Mouse (Mus musculus): ENCODE data around the gene Cav2. TPM values are rescaled to one million over a fixed set of nuclear protein-coding genes. Genes with fewer than 3 reads are reported as not detected.
A peak's percentile ranks its signal among the peaks of the same experiment; 100 is the strongest.

Gene Cav2
- polyA plus RNA-seq, 1 experiment from 2014 or later = 7.4 TPM

- WGBS = 39% methylated on average over 5 of the region's 5 CpGs
- no peaks in the 10 kb centered on the region for H3K36me3 ChIP-seq
- peaks cover 11% of the 10 kb centered on the region; the same call in 1 of the 2 replicates for H3K4me1 ChIP-seq
- no peaks in the 10 kb centered on the region for H3K9me3 ChIP-seq
- peak overlapping the region; percentile 88; the same call in 1 of the 2 replicates for H3K27ac ChIP-seq
- H3K27me3 ChIP-seq (ENCODE audit: insufficient read depth, poor library complexity, severe bottlenecking) = peaks cover 24% of the 10 kb centered on the region; the same call in 1 of the 2 replicates
- no peak for DNase-seq (ENCODE audit: low spot score)
- H3K4me3 ChIP-seq = peak overlapping the region; percentile 68
Observed at GRCm38 (mm10) chr6:17282159-17282558, 1.2 kb downstream of the Cav2 start.

- 77% methylated on average over 3 of the region's 3 CpGs for WGBS
- no peak overlapping the region for H3K27ac ChIP-seq
- peaks cover 11% of the 10 kb centered on the region; the same call in 1 of the 2 replicates for H3K4me1 ChIP-seq
- no peak overlapping the region for H3K4me3 ChIP-seq
- H3K9me3 ChIP-seq = no peaks in the 10 kb centered on the region
- no peak for DNase-seq (ENCODE audit: low spot score)
- peaks cover 24% of the 10 kb centered on the region; the same call in 1 of the 2 replicates for H3K27me3 ChIP-seq (ENCODE audit: insufficient read depth, poor library complexity, severe bottlenecking)
- H3K36me3 ChIP-seq = no peaks in the 10 kb centered on the region
Observed at GRCm38 (mm10) chr6:17283834-17284233, 2.8 kb downstream of the Cav2 start.

GRCm38 (mm10) chr6:17286381-17286780 lies 5.4 kb downstream of the Cav2 start:
- 66% methylated on average over 4 of the region's 4 CpGs for WGBS
- DNase-seq (ENCODE audit: low spot score) = no peak
- Histone ChIP-seq H3K27ac (no peak overlapping the region), H3K36me3 (no peaks in the 10 kb centered on the region), H3K4me3 (no peak overlapping the region), H3K27me3 (ENCODE audit: insufficient read depth, poor library complexity, severe bottlenecking) (peaks cover 9% of the 10 kb centered on the region; the same call in 1 of the 2 replicates), H3K9me3 (no peaks in the 10 kb centered on the region), H3K4me1 (peaks cover 6% of the 10 kb centered on the region; the same call in 1 of the 2 replicates)

- 88% methylated on average over 5 of the region's 5 CpGs for WGBS
- H3K4me1 ChIP-seq = no peaks in the 10 kb centered on the region
Observed at GRCm38 (mm10) chr6:17295116-17295515, 14.1 kb downstream of the Cav2 start.

GRCm38 (mm10) chr6:17305954-17306601 lies 25.1 kb downstream of the Cav2 start, which contains the start of gene Cav1:
Gene Cav1 (plus strand): TSS chr6:17306335.
- WGBS = under 1% methylated on average over 26 of the region's 26 CpGs
- Histone ChIP-seq H3K27ac (peak within 1 kb of the TSS; percentile 81), H3K4me3 (peak within 1 kb of the TSS; percentile 63), H3K27me3 (ENCODE audit: insufficient read depth, poor library complexity, severe bottlenecking) (peaks cover 31% of the 10 kb centered on the region; the same call in 1 of the 2 replicates), H3K4me1 (peaks cover 18% of the 10 kb centered on the region), H3K9me3 (no peaks in the 10 kb centered on the region), H3K36me3 (no peaks in the 10 kb centered on the region)
- DNase-seq (ENCODE audit: low spot score) = no peak

More at GRCm38 (mm10) chr6:17295116-17295515, 14.1 kb downstream of the Cav2 start:
- Histone ChIP-seq H3K4me3 (no peak overlapping the region), H3K27ac (no peak overlapping the region), H3K27me3 (ENCODE audit: insufficient read depth, poor library complexity, severe bottlenecking) (no peaks in the 10 kb centered on the region), H3K9me3 (no peaks in the 10 kb centered on the region), H3K36me3 (no peaks in the 10 kb centered on the region)
- no peak for DNase-seq (ENCODE audit: low spot score)

- H3K27me3 ChIP-seq (ENCODE audit: insufficient read depth, poor library complexity, severe bottlenecking) = peaks cover 31% of the 10 kb centered on the region; the same call in 1 of the 2 replicates
- DNase-seq (ENCODE audit: low spot score) = no peak
- no peaks in the 10 kb centered on the region for H3K9me3 ChIP-seq
- peak overlapping the region; percentile 63 for H3K4me3 ChIP-seq
- H3K4me1 ChIP-seq = peaks cover 18% of the 10 kb centered on the region
- under 1% methylated on average over 18 of the region's 19 CpGs for WGBS
- H3K27ac ChIP-seq = peak overlapping the region; percentile 81
- H3K36me3 ChIP-seq = no peaks in the 10 kb centered on the region
Observed at GRCm38 (mm10) chr6:17306602-17307325, 25.8 kb downstream of the Cav2 start.

GRCm38 (mm10) chr6:17307461-17308115 lies 26.6 kb downstream of the Cav2 start:
- peaks cover 18% of the 10 kb centered on the region for H3K4me1 ChIP-seq
- 3% methylated on average over 31 of the region's 31 CpGs for WGBS
- no peaks in the 10 kb centered on the region for H3K36me3 ChIP-seq
- peaks cover 31% of the 10 kb centered on the region; the same call in 1 of the 2 replicates for H3K27me3 ChIP-seq (ENCODE audit: insufficient read depth, poor library complexity, severe bottlenecking)
- peak overlapping the region; percentile 81 for H3K27ac ChIP-seq
- no peak for DNase-seq (ENCODE audit: low spot score)
- no peaks in the 10 kb centered on the region for H3K9me3 ChIP-seq
- peak overlapping the region; percentile 63 for H3K4me3 ChIP-seq

GRCm38 (mm10) chr6:17308661-17309060 lies 27.7 kb downstream of the Cav2 start:
- no peak overlapping the region for H3K27ac ChIP-seq
- no peaks in the 10 kb centered on the region for H3K9me3 ChIP-seq
- peaks cover 18% of the 10 kb centered on the region for H3K4me1 ChIP-seq
- H3K4me3 ChIP-seq = 0 out of 2 replicates have a peak overlapping the region, but pooled peaks have one; percentile 5
- WGBS = 40% methylated on average over 2 of the region's 2 CpGs
- H3K36me3 ChIP-seq = no peaks in the 10 kb centered on the region
- DNase-seq (ENCODE audit: low spot score) = no peak
- peaks cover 31% of the 10 kb centered on the region; the same call in 1 of the 2 replicates for H3K27me3 ChIP-seq (ENCODE audit: insufficient read depth, poor library complexity, severe bottlenecking)

GRCm38 (mm10) chr6:17309260-17309659 lies 28.3 kb downstream of the Cav2 start:
- H3K27ac ChIP-seq = no peak overlapping the region
- no peak overlapping the region for H3K4me3 ChIP-seq
- peaks cover 31% of the 10 kb centered on the region; the same call in 1 of the 2 replicates for H3K27me3 ChIP-seq (ENCODE audit: insufficient read depth, poor library complexity, severe bottlenecking)
- no peaks in the 10 kb centered on the region for H3K9me3 ChIP-seq
- WGBS = 75% methylated on average over 2 of the region's 2 CpGs
- DNase-seq (ENCODE audit: low spot score) = no peak
- H3K36me3 ChIP-seq = no peaks in the 10 kb centered on the region
- H3K4me1 ChIP-seq = peaks cover 18% of the 10 kb centered on the region

GRCm38 (mm10) chr6:17314241-17314640 lies 33.3 kb downstream of the Cav2 start:
- no peak for DNase-seq (ENCODE audit: low spot score)
- WGBS = 82% methylated on average over 2 of the region's 2 CpGs
- H3K4me3 ChIP-seq = no peak overlapping the region

GRCm38 (mm10) chr6:17314659-17315616 lies 34.0 kb downstream of the Cav2 start:
- H3K4me1 ChIP-seq = peaks cover 19% of the 10 kb centered on the region
- no peak overlapping the region for H3K4me3 ChIP-seq
- H3K27me3 ChIP-seq (ENCODE audit: insufficient read depth, poor library complexity, severe bottlenecking) = no peaks in the 10 kb centered on the region
- H3K9me3 ChIP-seq = no peaks in the 10 kb centered on the region
- WGBS = 80% methylated on average over 5 of the region's 5 CpGs
- no peak overlapping the region for H3K27ac ChIP-seq
- DNase-seq (ENCODE audit: low spot score) = no peak
- no peaks in the 10 kb centered on the region for H3K36me3 ChIP-seq

More at GRCm38 (mm10) chr6:17314241-17314640, 33.3 kb downstream of the Cav2 start:
- no peaks in the 10 kb centered on the region for H3K36me3 ChIP-seq
- H3K27ac ChIP-seq = no peak overlapping the region
- peaks cover 19% of the 10 kb centered on the region for H3K4me1 ChIP-seq
- H3K27me3 ChIP-seq (ENCODE audit: insufficient read depth, poor library complexity, severe bottlenecking) = peaks cover 4% of the 10 kb centered on the region; the same call in 1 of the 2 replicates
- no peaks in the 10 kb centered on the region for H3K9me3 ChIP-seq
